Mouse (Mus musculus) kidney, adult 10 weeks (tissue): ENCODE results near the gene Clec4b2. TPM values are rescaled to one million over a fixed set of nuclear protein-coding genes. Genes with fewer than 3 reads are reported as not detected.

Source experiments
- polyA plus RNA-seq: library from polyadenylated mRNA; stranded (reverse); fragments of 350-450 nt; fragmentation: Illumina TruSeq; extraction: RNeasy Lipid Tissue Mini Kit (QIAGEN cat#74804); gene quantifications from one replicate; pipeline ENCODE4 v1.2.3, GENCODE M21; 2014; ENCODE audit warnings: low read depth, low replicate concordance

Clec4b2 gene
- polyA plus RNA-seq = not detected

GRCm38 (mm10) chr6:123172593-123172992 lies at the start of gene Clec4b2:
TSS of gene Clec4b2 (plus strand) at chr6:123172893.

GRCm38 (mm10) chr6:123229644-123230043 lies 57.0 kb downstream of the Clec4b2 start, which contains the start of gene Clec4n:
TSS of gene Clec4n (plus strand) at chr6:123229843.

Other genes starting within 250 kb of the Clec4b2 start
- 2.7 TPM for gene Clec4a3, start 220.4 kb upstream of the Clec4b2 start, polyA plus RNA-seq
- gene Clec4a4, start 182.5 kb upstream of the Clec4b2 start, polyA plus RNA-seq = not detected
- gene Clec4b1, start 122.9 kb upstream of the Clec4b2 start, polyA plus RNA-seq = 1.2 TPM
- gene Clec4a2, start 66.5 kb upstream of the Clec4b2 start, polyA plus RNA-seq = 3.2 TPM
- 0.65 TPM for gene Clec4n, start 57.0 kb downstream of the Clec4b2 start, polyA plus RNA-seq
- not detected for gene Clec4d, start 89.2 kb downstream of the Clec4b2 start, polyA plus RNA-seq
- gene Clec4e, start 117.0 kb downstream of the Clec4b2 start, polyA plus RNA-seq = not detected
- gene Vmn2r19, start 135.4 kb downstream of the Clec4b2 start, polyA plus RNA-seq = not detected
- gene Vmn2r20, start 245.2 kb downstream of the Clec4b2 start, polyA plus RNA-seq = not detected